Mouse (Mus musculus): ENCODE results near the gene Trpm8. TPM values are rescaled to one million over a fixed set of nuclear protein-coding genes. Genes with fewer than 3 reads are reported as not detected.

Trpm8 gene
- polyA plus RNA-seq, 2 experiments: not detected

DNA sequence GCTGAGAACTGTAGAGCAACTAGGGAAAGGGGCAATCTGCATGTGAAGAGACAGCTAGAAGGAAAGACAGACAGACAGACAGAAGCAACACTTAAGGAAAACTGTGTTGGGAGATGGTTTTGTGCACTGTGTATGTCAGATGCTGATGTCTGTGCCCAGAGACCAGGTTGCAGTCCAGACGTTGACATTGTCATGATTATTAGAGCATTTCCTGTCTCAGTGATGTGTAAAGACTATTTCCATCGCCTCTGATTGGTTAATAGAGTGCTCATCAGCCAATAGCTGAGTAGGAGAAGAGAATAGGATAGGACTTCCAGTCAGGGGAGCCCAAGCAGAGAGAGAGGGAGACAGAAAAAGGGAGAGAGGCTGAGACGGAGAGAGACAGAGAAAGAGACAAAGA lies 155.1 kb downstream of the Trpm8 start:
- DNase-seq (ENCODE audit: low read depth in 3 of 3, low spot score in 3 of 3) (no peak), ATAC-seq (ENCODE audit: insufficient read depth) (no peak)
- no peak overlapping the region for H3K4me2 ChIP-seq (ENCODE audit: low read depth)
- TF ChIP-seq CTCF (IDR thresholded peaks at IDR 0.05; ENCODE audit: low read depth) (no peak), EP300 (IDR thresholded peaks at IDR 0.05; ENCODE audit: low read depth) (no peak)
- no peaks in the 10 kb centered on the region for H3K36me3 ChIP-seq (replicated peaks; ENCODE audit: control insufficient read depth, insufficient read depth, low read depth)
- no peak overlapping the region for H3K27ac ChIP-seq
- H3K9ac ChIP-seq (replicated peaks): no peak overlapping the region
- no peaks in the 10 kb centered on the region for H3K9me3 ChIP-seq (ENCODE audit: control insufficient read depth, low read length)
- H3K4me1 ChIP-seq (replicated peaks; ENCODE audit: control insufficient read depth in 2 of 2, insufficient read depth in 2 of 2, low read length in 1 of 2): no peaks in the 10 kb centered on the region
- 36% methylated on average over 3 of the region's 3 CpGs for WGBS (ENCODE audit: insufficient replicate concordance)
- H3K27me3 ChIP-seq (ENCODE audit: control insufficient read depth, insufficient read depth, low read length): no peaks in the 10 kb centered on the region
- H3K4me3 ChIP-seq (ENCODE audit: insufficient read depth in 1 of 2, low read depth in 2 of 2, low read length in 2 of 2): no peak overlapping the region

DNA sequence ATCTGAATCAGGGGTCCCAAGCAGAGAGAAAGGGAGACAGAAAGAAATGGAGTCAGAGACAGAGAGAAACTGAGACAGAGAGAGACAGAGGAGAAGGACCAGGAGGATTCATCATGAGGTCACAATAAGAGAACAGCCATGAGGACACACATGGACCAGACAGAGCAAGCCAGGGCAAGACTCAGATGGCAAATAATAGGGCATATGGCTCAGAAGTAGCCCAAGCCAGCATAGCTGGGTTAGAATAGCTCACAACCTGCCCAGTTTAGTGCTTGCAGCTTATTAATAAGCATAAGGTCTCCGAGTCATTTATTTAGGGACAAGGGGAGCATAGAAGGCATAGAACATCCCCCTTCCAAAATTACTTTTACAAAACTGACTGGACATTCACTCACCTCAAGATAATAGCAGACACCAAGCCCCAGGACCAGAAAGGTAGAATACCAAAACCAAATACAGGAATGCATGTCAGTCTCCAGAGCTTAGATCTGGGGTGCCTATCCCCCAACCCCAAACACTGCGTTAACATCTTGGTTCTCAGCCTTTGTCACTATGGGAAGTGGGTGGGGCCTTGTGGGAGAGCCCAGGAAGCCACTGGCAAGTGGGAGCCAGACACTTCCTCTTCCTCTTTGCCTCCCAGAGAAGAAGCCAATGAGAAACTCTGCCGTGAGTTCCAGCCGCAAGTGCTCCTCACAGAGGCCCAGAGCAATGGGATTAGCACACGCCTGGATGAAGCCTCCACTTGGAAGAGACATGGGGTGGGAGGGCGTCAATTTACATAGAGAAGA lies 155.8 kb downstream of the Trpm8 start:
- Histone ChIP-seq H3K36me3 (replicated peaks; ENCODE audit: control insufficient read depth, insufficient read depth, low read depth) (no peaks in the 10 kb centered on the region), H3K4me1 (replicated peaks; ENCODE audit: control insufficient read depth in 2 of 2, insufficient read depth in 2 of 2, low read length in 1 of 2) (no peaks in the 10 kb centered on the region), H3K9ac (replicated peaks) (no peak overlapping the region), H3K27ac (no peak overlapping the region), H3K9me3 (ENCODE audit: control insufficient read depth, low read length) (no peaks in the 10 kb centered on the region), H3K4me2 (ENCODE audit: low read depth) (no peak overlapping the region), H3K4me3 (ENCODE audit: insufficient read depth in 1 of 2, low read depth in 2 of 2, low read length in 2 of 2) (no peak overlapping the region), H3K27me3 (ENCODE audit: control insufficient read depth, insufficient read depth, low read length) (no peaks in the 10 kb centered on the region)
- WGBS (ENCODE audit: insufficient replicate concordance): 34% methylated on average over 6 of the region's 6 CpGs
- DNase-seq (ENCODE audit: low read depth in 3 of 3, low spot score in 3 of 3) (no peak), ATAC-seq (ENCODE audit: insufficient read depth) (no peak)
- TF ChIP-seq CTCF (IDR thresholded peaks at IDR 0.05; ENCODE audit: low read depth) (no peak), EP300 (IDR thresholded peaks at IDR 0.05; ENCODE audit: low read depth) (no peak)

DNA sequence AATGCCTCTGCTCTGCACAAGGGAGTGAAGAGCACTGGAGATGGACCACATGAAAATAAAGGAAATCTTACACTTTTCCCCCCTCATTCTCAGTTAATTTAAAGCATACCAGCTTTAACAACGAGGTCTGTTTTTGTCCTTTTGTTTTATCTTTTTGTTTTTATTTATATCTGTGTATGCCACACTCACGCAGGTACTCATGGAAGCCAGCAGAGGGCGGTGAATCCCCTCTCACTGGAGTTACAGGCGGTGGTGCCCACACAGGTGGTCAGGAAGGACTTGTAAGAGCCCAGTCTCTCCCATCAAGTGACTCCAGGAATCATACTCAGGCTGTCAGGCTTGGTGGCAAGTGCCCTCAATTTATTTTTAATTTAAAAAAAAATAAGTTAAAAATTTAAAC lies 156.6 kb downstream of the Trpm8 start:
- TF ChIP-seq CTCF (IDR thresholded peaks at IDR 0.05; ENCODE audit: low read depth) (peak; percentile 55), EP300 (IDR thresholded peaks at IDR 0.05; ENCODE audit: low read depth) (no peak)
- Histone ChIP-seq H3K4me3 (ENCODE audit: insufficient read depth in 1 of 2, low read depth in 2 of 2, low read length in 2 of 2) (no peak overlapping the region), H3K4me2 (ENCODE audit: low read depth) (no peak overlapping the region), H3K27ac (no peak overlapping the region), H3K9me3 (ENCODE audit: control insufficient read depth, low read length) (no peaks in the 10 kb centered on the region), H3K9ac (replicated peaks) (no peak overlapping the region), H3K36me3 (replicated peaks; ENCODE audit: control insufficient read depth, insufficient read depth, low read depth) (no peaks in the 10 kb centered on the region), H3K27me3 (ENCODE audit: control insufficient read depth, insufficient read depth, low read length) (no peaks in the 10 kb centered on the region), H3K4me1 (replicated peaks; ENCODE audit: control insufficient read depth in 2 of 2, insufficient read depth in 2 of 2, low read length in 1 of 2) (no peaks in the 10 kb centered on the region)
- WGBS (ENCODE audit: insufficient replicate concordance): 60% methylated on average over 4 of the region's 4 CpGs
- no peak for ATAC-seq (ENCODE audit: insufficient read depth)
- DNase-seq (ENCODE audit: low read depth in 3 of 3, low spot score in 3 of 3): no peak

DNA sequence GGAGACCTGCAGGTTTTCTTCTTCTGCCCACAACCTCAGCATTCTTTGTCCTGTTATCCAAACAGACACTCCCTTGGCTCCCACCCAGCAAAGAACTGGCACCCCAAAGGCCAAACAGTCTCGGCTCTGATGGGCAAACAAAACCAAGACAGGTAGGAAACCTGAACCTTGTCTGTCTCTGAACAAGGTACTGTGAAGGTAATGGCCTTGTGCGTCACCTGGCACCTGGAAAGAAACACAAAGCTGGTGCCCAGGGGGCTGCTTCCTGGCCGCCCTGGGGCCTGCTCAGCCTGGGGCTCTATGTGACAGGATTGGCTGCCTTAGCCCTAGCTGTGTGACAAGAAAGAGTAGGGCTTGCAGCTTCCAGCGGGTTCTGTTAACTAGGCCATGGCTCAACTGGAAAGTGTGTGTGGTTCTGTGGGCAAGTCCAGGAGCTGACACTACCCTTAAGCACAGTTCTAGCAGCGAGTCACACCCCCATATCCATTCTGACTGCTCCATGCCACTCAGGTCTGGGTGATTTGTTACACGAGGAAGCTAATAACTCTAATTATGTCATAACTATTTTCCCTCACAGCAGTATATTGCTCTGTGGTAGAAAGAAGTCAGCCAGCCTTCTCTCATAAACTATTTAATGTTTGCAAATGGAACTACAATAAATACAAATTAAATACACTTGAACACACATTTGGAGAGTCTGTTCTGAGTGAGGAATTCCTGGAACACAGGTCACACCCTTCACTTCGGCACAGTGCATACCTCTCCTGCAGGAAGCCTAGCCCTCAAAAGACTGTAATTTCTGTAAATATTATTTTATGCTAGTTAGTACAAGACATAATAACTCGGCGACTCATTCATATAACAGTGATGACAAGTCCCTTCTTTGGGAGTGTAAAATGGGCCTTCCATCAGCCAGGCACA lies 160.0 kb downstream of the Trpm8 start:
- no peaks in the 10 kb centered on the region for H3K27me3 ChIP-seq (ENCODE audit: control insufficient read depth, insufficient read depth, low read length)
- no peak overlapping the region for H3K9ac ChIP-seq (replicated peaks)
- no peak overlapping the region for H3K4me3 ChIP-seq (ENCODE audit: insufficient read depth in 1 of 2, low read depth in 2 of 2, low read length in 2 of 2)
- no peak for ATAC-seq (ENCODE audit: insufficient read depth)
- DNase-seq (ENCODE audit: low read depth in 3 of 3, low spot score in 3 of 3): no peak
- no peaks in the 10 kb centered on the region for H3K36me3 ChIP-seq (replicated peaks; ENCODE audit: control insufficient read depth, insufficient read depth, low read depth)
- TF ChIP-seq EP300 (IDR thresholded peaks at IDR 0.05; ENCODE audit: low read depth): no peak
- no peak for TF ChIP-seq CTCF (IDR thresholded peaks at IDR 0.05; ENCODE audit: low read depth)
- 58% methylated on average over 9 of the region's 9 CpGs for WGBS (ENCODE audit: insufficient replicate concordance)
- no peak overlapping the region for H3K27ac ChIP-seq
- no peaks in the 10 kb centered on the region for H3K4me1 ChIP-seq (replicated peaks; ENCODE audit: control insufficient read depth in 2 of 2, insufficient read depth in 2 of 2, low read length in 1 of 2)
- no peak overlapping the region for H3K4me2 ChIP-seq (ENCODE audit: low read depth)
- H3K9me3 ChIP-seq (ENCODE audit: control insufficient read depth, low read length): no peaks in the 10 kb centered on the region

Other genes with a start within 250 kb of the Trpm8 start
- not detected in 2 replicates for gene Ugt1a10, start 222.3 kb upstream of the Trpm8 start, polyA plus RNA-seq (2012; rRNA removed)
- gene Ugt1a10, start 222.3 kb upstream of the Trpm8 start, polyA plus RNA-seq (2014; fragmentation: Nextera tagmentation; extraction: Ambion mirVana): not detected in 2 replicates
- 0.06 and 0.21 TPM in 2 replicates for gene Ugt1a9, start 206.9 kb upstream of the Trpm8 start, polyA plus RNA-seq (2012; rRNA removed)
- 0.24 and 0.34 TPM in 2 replicates for gene Ugt1a9, start 206.9 kb upstream of the Trpm8 start, polyA plus RNA-seq (2014; fragmentation: Nextera tagmentation; extraction: Ambion mirVana)
- not detected in 2 replicates for gene Ugt1a8, start 189.8 kb upstream of the Trpm8 start, polyA plus RNA-seq (2012; rRNA removed)
- not detected in 2 replicates for gene Ugt1a8, start 189.8 kb upstream of the Trpm8 start, polyA plus RNA-seq (2014; fragmentation: Nextera tagmentation; extraction: Ambion mirVana)
- 0.58 and 1.1 TPM in 2 replicates for gene Ugt1a7c, start 182.6 kb upstream of the Trpm8 start, polyA plus RNA-seq (2012; rRNA removed)
- 0.97 and 1.8 TPM in 2 replicates for gene Ugt1a7c, start 182.6 kb upstream of the Trpm8 start, polyA plus RNA-seq (2014; fragmentation: Nextera tagmentation; extraction: Ambion mirVana)
- 2.3 and 3.1 TPM in 2 replicates for gene Ugt1a6b, start 174.4 kb upstream of the Trpm8 start, polyA plus RNA-seq (2012; rRNA removed)
- 4.8 and 5.1 TPM in 2 replicates for gene Ugt1a6b, start 174.4 kb upstream of the Trpm8 start, polyA plus RNA-seq (2014; fragmentation: Nextera tagmentation; extraction: Ambion mirVana)
- 3.5 and 3.6 TPM in 2 replicates for gene Ugt1a6a, start 142.9 kb upstream of the Trpm8 start, polyA plus RNA-seq (2012; rRNA removed)
- 7.1 and 8.2 TPM in 2 replicates for gene Ugt1a6a, start 142.9 kb upstream of the Trpm8 start, polyA plus RNA-seq (2014; fragmentation: Nextera tagmentation; extraction: Ambion mirVana)
- gene Ugt1a5, start 111.6 kb upstream of the Trpm8 start, polyA plus RNA-seq (2012; rRNA removed): 0.11 and 0.15 TPM in 2 replicates
- gene Ugt1a5, start 111.6 kb upstream of the Trpm8 start, polyA plus RNA-seq (2014; fragmentation: Nextera tagmentation; extraction: Ambion mirVana): not detected in 2 replicates
- gene Ugt1a2, start 77.1 kb upstream of the Trpm8 start, polyA plus RNA-seq (2012; rRNA removed): 0.02 and 0.03 TPM in 2 replicates
- gene Ugt1a2, start 77.1 kb upstream of the Trpm8 start, polyA plus RNA-seq (2014; fragmentation: Nextera tagmentation; extraction: Ambion mirVana): not detected in 2 replicates
- gene Dnajb3, start 71.9 kb upstream of the Trpm8 start, polyA plus RNA-seq (2012; rRNA removed): 5.5 and 7.9 TPM in 2 replicates
- 9.4 and 10.8 TPM in 2 replicates for gene Dnajb3, start 71.9 kb upstream of the Trpm8 start, polyA plus RNA-seq (2014; fragmentation: Nextera tagmentation; extraction: Ambion mirVana)
- 0.17 and 0.22 TPM in 2 replicates for gene Ugt1a1, start 65.7 kb upstream of the Trpm8 start, polyA plus RNA-seq (2012; rRNA removed)
- not detected in 2 replicates for gene Ugt1a1, start 65.7 kb upstream of the Trpm8 start, polyA plus RNA-seq (2014; fragmentation: Nextera tagmentation; extraction: Ambion mirVana)
- under 0.01 and 0.01 TPM in 2 replicates for gene Mroh2a, start 50.7 kb upstream of the Trpm8 start, polyA plus RNA-seq (2012; rRNA removed)
- gene Mroh2a, start 50.7 kb upstream of the Trpm8 start, polyA plus RNA-seq (2014; fragmentation: Nextera tagmentation; extraction: Ambion mirVana): 0.38 and 0.81 TPM in 2 replicates
- 51.9 and 61.0 TPM in 2 replicates for gene Hjurp, start within 50 bp of the Trpm8 start, polyA plus RNA-seq (2012; rRNA removed)
- 38.0 and 42.9 TPM in 2 replicates for gene Hjurp, start within 50 bp of the Trpm8 start, polyA plus RNA-seq (2014; fragmentation: Nextera tagmentation; extraction: Ambion mirVana)
- 158 and 168 TPM in 2 replicates for gene Spp2, start 129.3 kb downstream of the Trpm8 start, polyA plus RNA-seq (2012; rRNA removed)
- 329 and 371 TPM in 2 replicates for gene Spp2, start 129.3 kb downstream of the Trpm8 start, polyA plus RNA-seq (2014; fragmentation: Nextera tagmentation; extraction: Ambion mirVana)
- gene Glrp1, start 232.4 kb downstream of the Trpm8 start, polyA plus RNA-seq (2012; rRNA removed): 0.05 and 0.09 TPM in 2 replicates
- not detected in 2 replicates for gene Glrp1, start 232.4 kb downstream of the Trpm8 start, polyA plus RNA-seq (2014; fragmentation: Nextera tagmentation; extraction: Ambion mirVana)